Mouse (Mus musculus): ENCODE measurements around the gene N4bp2. TPM values are rescaled to one million over a fixed set of nuclear protein-coding genes. Genes with fewer than 3 reads are reported as not detected.

Gene N4bp2
- polyA plus RNA-seq, 1 experiment from 2014 or later: 22.4 TPM

GRCm38 (mm10) chr5:65739366-65739765 is 24.0 kb upstream of the N4bp2 start:
- DNase-seq (ENCODE audit: low spot score) (no peak), ATAC-seq (no peak)
- 91% methylated on average over 3 of the region's 3 CpGs for WGBS
- no peak overlapping the region for H3K9ac ChIP-seq (ENCODE audit: low read length)
- H3K4me1 ChIP-seq (ENCODE audit: control insufficient read depth, insufficient read depth, low read length): no peaks in the 10 kb centered on the region
- no peaks in the 10 kb centered on the region for H3K36me3 ChIP-seq (ENCODE audit: control insufficient read depth, insufficient read depth, low read length)
- H3K4me3 ChIP-seq (ENCODE audit: low read depth, low read length): no peak overlapping the region
- H3K27me3 ChIP-seq (replicated peaks; ENCODE audit: control insufficient read depth, insufficient read depth, low read length): no peaks in the 10 kb centered on the region
- no peak overlapping the region for H3K4me2 ChIP-seq (ENCODE audit: low read length)
- no peaks in the 10 kb centered on the region for H3K9me3 ChIP-seq (replicated peaks; ENCODE audit: control insufficient read depth, low read length)
- no peak overlapping the region for H3K27ac ChIP-seq (ENCODE audit: low read depth, low read length)

GRCm38 (mm10) chr5:65746908-65747307 is 16.4 kb upstream of the N4bp2 start:
- Histone ChIP-seq H3K27me3 (replicated peaks; ENCODE audit: control insufficient read depth, insufficient read depth, low read length) (no peaks in the 10 kb centered on the region), H3K9me3 (replicated peaks; ENCODE audit: control insufficient read depth, low read length) (no peaks in the 10 kb centered on the region), H3K4me2 (ENCODE audit: low read length) (no peak overlapping the region), H3K36me3 (ENCODE audit: control insufficient read depth, insufficient read depth, low read length) (no peaks in the 10 kb centered on the region), H3K4me1 (ENCODE audit: control insufficient read depth, insufficient read depth, low read length) (no peaks in the 10 kb centered on the region), H3K4me3 (ENCODE audit: low read depth, low read length) (no peak overlapping the region), H3K27ac (ENCODE audit: low read depth, low read length) (no peak overlapping the region), H3K9ac (ENCODE audit: low read length) (no peak overlapping the region)
- 87% methylated on average over 5 of the region's 5 CpGs for WGBS
- ATAC-seq: no peak
- DNase-seq (ENCODE audit: low spot score): no peak

- Histone ChIP-seq H3K27me3 (replicated peaks; ENCODE audit: control insufficient read depth, insufficient read depth, low read length) (no peaks in the 10 kb centered on the region), H3K4me3 (ENCODE audit: low read depth, low read length) (no peak overlapping the region), H3K36me3 (ENCODE audit: control insufficient read depth, insufficient read depth, low read length) (no peaks in the 10 kb centered on the region), H3K9me3 (replicated peaks; ENCODE audit: control insufficient read depth, low read length) (no peaks in the 10 kb centered on the region), H3K9ac (ENCODE audit: low read length) (no peak overlapping the region), H3K4me2 (ENCODE audit: low read length) (no peak overlapping the region), H3K4me1 (ENCODE audit: control insufficient read depth, insufficient read depth, low read length) (no peaks in the 10 kb centered on the region), H3K27ac (ENCODE audit: low read depth, low read length) (no peak overlapping the region)
- ATAC-seq: no peak
- WGBS: 76% methylated on average over 1 of the region's 2 CpGs
- DNase-seq (ENCODE audit: low spot score): no peak
Observed at GRCm38 (mm10) chr5:65748386-65748785, 14.9 kb upstream of the N4bp2 start.

- Histone ChIP-seq H3K9me3 (replicated peaks; ENCODE audit: control insufficient read depth, low read length) (no peaks in the 10 kb centered on the region), H3K27me3 (replicated peaks; ENCODE audit: control insufficient read depth, insufficient read depth, low read length) (no peaks in the 10 kb centered on the region), H3K9ac (ENCODE audit: low read length) (no peak overlapping the region), H3K27ac (ENCODE audit: low read depth, low read length) (no peak overlapping the region), H3K4me3 (ENCODE audit: low read depth, low read length) (no peak overlapping the region), H3K4me2 (ENCODE audit: low read length) (no peak overlapping the region), H3K36me3 (ENCODE audit: control insufficient read depth, insufficient read depth, low read length) (no peaks in the 10 kb centered on the region), H3K4me1 (ENCODE audit: control insufficient read depth, insufficient read depth, low read length) (no peaks in the 10 kb centered on the region)
- DNase-seq (ENCODE audit: low spot score) (no peak), ATAC-seq (no peak)
Observed at GRCm38 (mm10) chr5:65748880-65749279, 14.4 kb upstream of the N4bp2 start.

GRCm38 (mm10) chr5:65752021-65752420 is 11.3 kb upstream of the N4bp2 start:
- ATAC-seq (no peak), DNase-seq (ENCODE audit: low spot score) (no peak)
- H3K27ac ChIP-seq (ENCODE audit: low read depth, low read length): no peak overlapping the region
- H3K27me3 ChIP-seq (replicated peaks; ENCODE audit: control insufficient read depth, insufficient read depth, low read length): no peaks in the 10 kb centered on the region
- 70% methylated on average over 4 of the region's 4 CpGs for WGBS
- no peaks in the 10 kb centered on the region for H3K4me1 ChIP-seq (ENCODE audit: control insufficient read depth, insufficient read depth, low read length)
- H3K9ac ChIP-seq (ENCODE audit: low read length): no peak overlapping the region
- no peaks in the 10 kb centered on the region for H3K36me3 ChIP-seq (ENCODE audit: control insufficient read depth, insufficient read depth, low read length)
- no peak overlapping the region for H3K4me2 ChIP-seq (ENCODE audit: low read length)
- no peak overlapping the region for H3K4me3 ChIP-seq (ENCODE audit: low read depth, low read length)
- H3K9me3 ChIP-seq (replicated peaks; ENCODE audit: control insufficient read depth, low read length): no peaks in the 10 kb centered on the region

GRCm38 (mm10) chr5:65755859-65756258 is 7.5 kb upstream of the N4bp2 start:
- no peak overlapping the region for H3K27ac ChIP-seq (ENCODE audit: low read depth, low read length)
- 91% methylated on average over 5 of the region's 5 CpGs for WGBS
- ATAC-seq: no peak

GRCm38 (mm10) chr5:65757110-65757509 is 6.2 kb upstream of the N4bp2 start:
- Histone ChIP-seq H3K27me3 (replicated peaks; ENCODE audit: control insufficient read depth, insufficient read depth, low read length) (no peaks in the 10 kb centered on the region), H3K27ac (ENCODE audit: low read depth, low read length) (no peak overlapping the region), H3K4me1 (ENCODE audit: control insufficient read depth, insufficient read depth, low read length) (no peaks in the 10 kb centered on the region; the same call in 1 of the 2 replicates), H3K36me3 (ENCODE audit: control insufficient read depth, insufficient read depth, low read length) (no peaks in the 10 kb centered on the region), H3K4me2 (ENCODE audit: low read length) (no peak overlapping the region), H3K9ac (ENCODE audit: low read length) (no peak overlapping the region), H3K4me3 (ENCODE audit: low read depth, low read length) (no peak overlapping the region), H3K9me3 (replicated peaks; ENCODE audit: control insufficient read depth, low read length) (no peaks in the 10 kb centered on the region)
- 14% methylated on average over 1 of the region's 1 CpGs for WGBS
- ATAC-seq: peak; percentile 65
- peak; percentile 74 for DNase-seq (ENCODE audit: low spot score)

More at GRCm38 (mm10) chr5:65755859-65756258, 7.5 kb upstream of the N4bp2 start:
- Histone ChIP-seq H3K9me3 (replicated peaks; ENCODE audit: control insufficient read depth, low read length) (no peaks in the 10 kb centered on the region), H3K4me1 (ENCODE audit: control insufficient read depth, insufficient read depth, low read length) (no peaks in the 10 kb centered on the region), H3K4me2 (ENCODE audit: low read length) (no peak overlapping the region), H3K27me3 (replicated peaks; ENCODE audit: control insufficient read depth, insufficient read depth, low read length) (no peaks in the 10 kb centered on the region), H3K9ac (ENCODE audit: low read length) (no peak overlapping the region), H3K4me3 (ENCODE audit: low read depth, low read length) (no peak overlapping the region), H3K36me3 (ENCODE audit: control insufficient read depth, insufficient read depth, low read length) (no peaks in the 10 kb centered on the region)
- no peak for DNase-seq (ENCODE audit: low spot score)

- 92% methylated on average over 4 of the region's 4 CpGs for WGBS
- Histone ChIP-seq H3K9ac (ENCODE audit: low read length) (no peak overlapping the region), H3K27ac (ENCODE audit: low read depth, low read length) (no peak overlapping the region), H3K4me3 (ENCODE audit: low read depth, low read length) (no peak overlapping the region), H3K9me3 (replicated peaks; ENCODE audit: control insufficient read depth, low read length) (no peaks in the 10 kb centered on the region), H3K4me2 (ENCODE audit: low read length) (no peak overlapping the region), H3K4me1 (ENCODE audit: control insufficient read depth, insufficient read depth, low read length) (no peaks in the 10 kb centered on the region; the same call in 1 of the 2 replicates), H3K36me3 (ENCODE audit: control insufficient read depth, insufficient read depth, low read length) (no peaks in the 10 kb centered on the region), H3K27me3 (replicated peaks; ENCODE audit: control insufficient read depth, insufficient read depth, low read length) (no peaks in the 10 kb centered on the region)
- DNase-seq (ENCODE audit: low spot score) (no peak), ATAC-seq (no peak)
Observed at GRCm38 (mm10) chr5:65760041-65760440, 3.3 kb upstream of the N4bp2 start.

GRCm38 (mm10) chr5:65760599-65760998 is 2.7 kb upstream of the N4bp2 start:
- H3K4me1 ChIP-seq (ENCODE audit: control insufficient read depth, insufficient read depth, low read length): peaks cover 3% of the 10 kb centered on the region; the same call in 1 of the 2 replicates
- H3K36me3 ChIP-seq (ENCODE audit: control insufficient read depth, insufficient read depth, low read length): no peaks in the 10 kb centered on the region
- ATAC-seq: no peak
- 95% methylated on average over 2 of the region's 2 CpGs for WGBS
- H3K4me3 ChIP-seq (ENCODE audit: low read depth, low read length): no peak overlapping the region
- H3K9me3 ChIP-seq (replicated peaks; ENCODE audit: control insufficient read depth, low read length): no peaks in the 10 kb centered on the region
- no peaks in the 10 kb centered on the region for H3K27me3 ChIP-seq (replicated peaks; ENCODE audit: control insufficient read depth, insufficient read depth, low read length)
- no peak overlapping the region for H3K4me2 ChIP-seq (ENCODE audit: low read length)
- H3K27ac ChIP-seq (ENCODE audit: low read depth, low read length): no peak overlapping the region
- H3K9ac ChIP-seq (ENCODE audit: low read length): no peak overlapping the region
- no peak for DNase-seq (ENCODE audit: low spot score)
